Mouse (Mus musculus): ENCODE data around the gene Abhd11.

The Abhd11 gene

DNA sequence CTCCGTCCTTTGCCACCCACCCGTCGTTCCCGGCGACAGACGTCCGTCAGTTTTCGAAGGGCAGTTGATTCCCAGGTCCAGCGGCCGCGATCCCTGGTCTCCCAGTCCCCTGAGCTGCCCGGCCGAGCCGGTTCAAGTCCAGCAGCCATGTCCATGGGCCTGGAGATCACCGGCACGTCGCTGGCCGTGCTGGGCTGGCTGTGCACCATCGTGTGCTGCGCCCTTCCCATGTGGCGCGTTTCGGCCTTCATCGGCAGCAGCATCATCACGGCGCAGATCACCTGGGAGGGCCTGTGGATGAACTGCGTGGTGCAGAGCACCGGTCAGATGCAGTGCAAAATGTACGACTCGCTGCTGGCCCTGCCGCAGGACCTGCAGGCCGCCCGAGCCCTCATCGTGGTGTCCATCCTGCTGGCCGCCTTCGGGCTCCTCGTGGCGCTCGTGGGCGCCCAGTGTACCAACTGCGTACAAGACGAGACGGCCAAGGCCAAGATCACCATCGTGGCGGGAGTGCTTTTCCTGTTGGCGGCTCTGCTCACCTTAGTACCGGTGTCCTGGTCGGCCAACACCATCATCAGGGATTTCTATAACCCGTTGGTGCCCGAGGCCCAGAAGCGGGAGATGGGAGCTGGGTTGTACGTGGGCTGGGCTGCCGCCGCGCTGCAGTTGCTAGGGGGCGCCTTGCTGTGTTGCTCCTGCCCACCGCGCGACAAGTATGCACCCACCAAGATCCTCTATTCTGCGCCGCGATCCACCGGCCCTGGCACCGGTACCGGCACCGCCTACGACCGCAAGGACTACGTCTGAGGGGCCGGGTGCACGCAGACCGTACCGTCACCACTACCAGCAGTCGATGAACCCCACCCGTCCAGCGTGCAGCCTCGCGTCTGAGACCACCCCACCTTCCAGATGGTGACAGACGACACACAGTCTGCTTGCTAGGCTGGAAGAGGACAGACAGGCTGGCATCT lies 22.4 kb upstream of the Abhd11 start:
- CTCF ChIA-PET = no interaction called here

GRCm38 (mm10) chr5:134989166-134989565 lies 19.8 kb upstream of the Abhd11 start:
- CTCF ChIA-PET = no interaction called here

GRCm38 (mm10) chr5:134989741-134990140 lies 19.2 kb upstream of the Abhd11 start:
- CTCF ChIA-PET = no interaction called here

DNA sequence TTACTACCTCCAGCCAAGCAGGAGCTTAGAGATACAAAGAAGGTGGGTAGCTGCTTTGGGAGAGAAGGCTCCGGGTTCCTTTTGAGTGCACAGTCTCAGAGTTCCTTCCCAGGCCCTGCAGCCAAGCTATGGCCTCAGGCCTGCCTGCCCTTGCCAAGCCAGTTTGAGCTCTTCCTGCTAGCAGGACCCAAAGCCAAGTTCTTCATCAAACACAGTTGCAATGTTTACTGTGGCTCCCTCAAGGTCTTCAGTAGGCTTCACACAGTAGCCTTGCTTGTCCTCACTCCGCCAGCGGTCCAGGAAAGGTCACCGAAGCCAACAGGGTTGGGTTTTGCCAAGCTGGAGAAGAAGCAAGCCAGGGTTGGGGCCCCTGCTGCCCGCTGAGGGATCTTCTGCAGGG lies 16.4 kb upstream of the Abhd11 start:
- CTCF ChIA-PET = no interaction called here

GRCm38 (mm10) chr5:134998359-134998758 lies 10.6 kb upstream of the Abhd11 start:
- CTCF ChIA-PET = no interaction called here

DNA sequence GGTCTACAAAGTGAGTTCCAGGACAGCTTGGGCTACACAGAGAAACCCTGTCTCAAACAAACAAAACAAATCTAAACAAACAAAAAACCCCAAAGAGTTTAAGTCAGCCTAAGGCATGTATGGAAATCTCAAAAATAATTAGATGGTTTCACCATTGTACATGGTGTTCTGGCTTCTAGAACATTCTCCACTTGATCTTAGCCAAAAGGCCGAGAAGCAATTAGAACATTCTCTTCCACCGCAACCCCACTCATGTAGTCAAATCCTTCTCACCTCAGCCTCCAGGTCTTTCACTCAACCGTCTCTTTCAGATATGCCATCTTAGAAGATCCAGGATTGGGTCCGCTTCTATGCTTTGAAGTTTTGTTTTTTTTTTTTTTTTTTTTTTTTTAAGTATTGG lies 9.2 kb upstream of the Abhd11 start:
- CTCF ChIA-PET = no interaction called here

DNA sequence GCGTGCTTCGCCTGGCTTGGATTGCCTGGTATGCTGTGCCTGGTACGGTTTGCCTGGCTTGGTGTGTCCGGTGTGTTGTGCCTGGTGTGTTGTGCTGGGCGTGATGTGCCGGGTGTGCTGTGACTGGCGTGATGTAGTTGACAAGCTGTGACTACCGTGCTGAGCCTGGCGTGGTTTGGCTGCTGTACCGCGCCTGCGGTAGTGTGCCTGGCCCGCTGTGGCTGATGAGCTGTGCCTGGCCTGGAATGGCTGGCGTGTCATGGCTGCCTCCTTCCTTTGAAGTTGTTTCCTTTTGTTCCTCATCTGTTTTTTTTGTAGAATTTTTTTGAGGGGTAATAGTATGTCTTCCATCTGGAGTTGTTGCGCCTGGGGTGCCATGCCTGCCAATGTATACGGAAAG lies 8.2 kb upstream of the Abhd11 start:
- CTCF ChIA-PET = no interaction called here

GRCm38 (mm10) chr5:135001309-135001708 lies 7.6 kb upstream of the Abhd11 start:
- CTCF ChIA-PET = interaction anchor here (0.7 kb wide), 1 partner anchor 12 kb away, joined by 3 read pairs; no protein-coding TSS in a partner anchor

DNA sequence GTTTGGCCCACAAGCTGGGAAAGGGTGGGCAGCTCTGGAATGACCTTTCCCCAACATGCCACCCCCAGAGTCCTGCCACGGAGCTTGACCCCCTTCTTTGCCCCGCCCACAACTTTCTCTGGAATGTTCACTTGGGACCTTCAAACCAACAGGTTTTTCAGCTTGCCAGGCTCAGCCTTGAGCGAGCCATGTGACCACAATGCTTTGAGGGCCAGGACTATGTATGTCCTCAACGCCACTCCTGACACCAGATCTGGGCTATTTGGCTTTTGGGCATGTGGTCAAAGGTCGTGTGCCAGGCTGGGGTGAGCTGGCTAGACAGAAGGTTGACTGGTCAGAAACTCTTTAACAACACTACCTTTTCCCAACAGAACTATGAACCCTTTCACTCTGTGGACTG lies 6.8 kb upstream of the Abhd11 start:
- CTCF ChIA-PET = interaction anchor here (0.5 to 0.7 kb wide), 2 partner anchors 11 to 60 kb away, joined by 3 read pairs; no protein-coding TSS in a partner anchor

- CTCF ChIA-PET = interaction anchor here (0.5 to 1.0 kb wide), 2 partner anchors 13 to 70 kb away, joined by 4 read pairs; no protein-coding TSS in a partner anchor
Observed at GRCm38 (mm10) chr5:135007802-135008571, 965 bp upstream of the Abhd11 start.

- CTCF ChIA-PET = interaction anchor here (0.7 kb wide), 1 partner anchor 458 kb away, joined by 7 read pairs; no protein-coding TSS in a partner anchor
Observed at GRCm38 (mm10) chr5:135009590-135010319, 803 bp downstream of the Abhd11 start.

DNA sequence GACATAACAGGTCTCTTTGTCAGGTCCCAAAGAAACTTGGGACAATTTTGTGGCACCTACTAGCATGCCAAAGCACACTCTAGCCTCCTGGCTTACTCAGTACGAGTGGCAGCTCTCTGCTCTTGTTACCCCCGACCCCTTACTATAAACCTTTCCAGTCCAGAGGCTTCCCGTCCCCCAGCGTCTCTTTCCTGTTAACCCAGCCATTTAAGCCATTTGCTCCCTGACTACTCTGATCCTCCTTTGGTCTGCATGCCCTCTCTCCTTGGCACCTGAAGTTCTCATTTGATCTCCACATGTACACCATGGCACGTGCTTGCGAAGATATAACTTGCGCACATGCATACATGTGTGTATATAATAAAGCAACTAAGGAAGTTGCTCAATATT lies 1.4 kb downstream of the Abhd11 start:
- CTCF ChIA-PET = no interaction called here

- CTCF ChIA-PET = no interaction called here
Observed at GRCm38 (mm10) chr5:135010841-135011743, 2.1 kb downstream of the Abhd11 start.

- CTCF ChIA-PET = interaction anchor here (0.5 kb wide), 1 partner anchor 97 kb away, joined by 5 read pairs; no protein-coding TSS in a partner anchor
Observed at GRCm38 (mm10) chr5:135011809-135012613, 3.1 kb downstream of the Abhd11 start.

GRCm38 (mm10) chr5:135012671-135013441 lies 3.9 kb downstream of the Abhd11 start:
- CTCF ChIA-PET = no interaction called here

- CTCF ChIA-PET = interaction anchor here (0.5 to 1.6 kb wide), 4 partner anchors 8 to 62 kb away, joined by 3 to 5 read pairs (median 4); partner anchors contain the start of gene Stx1a
Observed at GRCm38 (mm10) chr5:135015497-135015896, 6.5 kb downstream of the Abhd11 start.

DNA sequence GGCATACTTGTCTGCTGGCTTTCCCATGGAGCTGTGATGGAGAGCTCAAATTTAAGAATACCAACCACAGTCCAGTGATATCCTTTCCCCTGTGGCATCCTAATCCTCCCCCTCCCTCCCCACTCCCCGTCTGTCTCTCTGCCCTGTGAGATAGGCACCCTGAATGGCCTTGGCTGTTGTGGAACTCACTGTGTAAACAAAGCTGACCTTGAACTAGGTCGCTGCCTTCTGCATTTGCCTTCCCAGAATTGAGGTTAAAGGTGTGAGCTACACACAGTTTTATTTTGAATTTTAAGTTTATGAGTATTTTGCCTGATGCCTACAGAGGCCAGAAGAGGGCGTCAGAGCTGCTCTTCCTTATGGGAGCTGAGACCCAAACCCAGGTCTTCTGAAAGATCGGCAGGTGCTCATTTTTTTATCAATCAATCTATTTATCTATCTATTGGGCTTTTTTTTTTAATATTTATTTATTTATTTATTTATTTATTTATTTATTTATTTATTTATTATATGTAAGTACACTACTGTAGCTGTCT lies 7.3 kb downstream of the Abhd11 start:
- CTCF ChIA-PET = interaction anchor here (0.7 kb wide), 1 partner anchor 1086 kb away, joined by 3 read pairs; no protein-coding TSS in a partner anchor

- CTCF ChIA-PET = no interaction called here
Observed at GRCm38 (mm10) chr5:135021814-135022213, 12.9 kb downstream of the Abhd11 start.

All from spleen, embryonic (tissue).